Mouse (Mus musculus): ENCODE measurements around the gene Rest. TPM values are rescaled to one million over a fixed set of nuclear protein-coding genes. Genes with fewer than 3 reads are reported as not detected.

Rest gene
- polyA plus RNA-seq, 1 experiment from 2014 or later: 20.4 TPM

GRCm38 (mm10) chr5:77290606-77291005 is 25.3 kb downstream of the Rest start:
- Histone ChIP-seq H3K36me3 (ENCODE audit: insufficient read depth, low read length) (peaks cover 9% of the 10 kb centered on the region; the same call in 1 of the 2 replicates), H3K9me3 (ENCODE audit: low read length) (no peaks in the 10 kb centered on the region), H3K4me3 (ENCODE audit: low read depth, low read length) (no peak overlapping the region), H3K27ac (ENCODE audit: low read length) (no peak overlapping the region), H3K27me3 (replicated peaks; ENCODE audit: insufficient read depth, low read length) (no peaks in the 10 kb centered on the region), H3K4me2 (replicated peaks; ENCODE audit: low read depth, low read length) (no peak overlapping the region), H3K9ac (replicated peaks; ENCODE audit: low read depth) (no peak overlapping the region), H3K4me1 (ENCODE audit: insufficient read depth, low read depth, low read length) (no peaks in the 10 kb centered on the region)
- no peak for TF ChIP-seq EP300 (IDR thresholded peaks at IDR 0.05)
- TF ChIP-seq CTCF (IDR thresholded peaks at IDR 0.05): peak; percentile 7; the same call in 1 of the 2 replicates
- ATAC-seq: no peak
- WGBS: 96% methylated on average over 2 of the region's 2 CpGs
- no peak for DNase-seq (ENCODE audit: low spot score)

GRCm38 (mm10) chr5:77292803-77293522 is 27.7 kb downstream of the Rest start:
- Histone ChIP-seq H3K4me2 (replicated peaks; ENCODE audit: low read depth, low read length) (no peak overlapping the region), H3K36me3 (ENCODE audit: insufficient read depth, low read length) (peaks cover 9% of the 10 kb centered on the region; the same call in 1 of the 2 replicates), H3K9me3 (ENCODE audit: low read length) (no peaks in the 10 kb centered on the region), H3K27me3 (replicated peaks; ENCODE audit: insufficient read depth, low read length) (no peaks in the 10 kb centered on the region), H3K4me3 (ENCODE audit: low read depth, low read length) (no peak overlapping the region), H3K4me1 (ENCODE audit: insufficient read depth, low read depth, low read length) (no peaks in the 10 kb centered on the region), H3K9ac (replicated peaks; ENCODE audit: low read depth) (no peak overlapping the region), H3K27ac (ENCODE audit: low read length) (no peak overlapping the region)
- ATAC-seq (no peak), DNase-seq (ENCODE audit: low spot score) (peak; percentile 38)
- TF ChIP-seq CTCF (IDR thresholded peaks at IDR 0.05): no peak
- TF ChIP-seq EP300 (IDR thresholded peaks at IDR 0.05): no peak
- WGBS: 83% methylated on average over 7 of the region's 7 CpGs

GRCm38 (mm10) chr5:77299486-77299885 is 34.2 kb downstream of the Rest start:
- 0 out of 2 replicates have a peak, but pooled peaks cover 6% of the 10 kb centered on the region for H3K36me3 ChIP-seq (ENCODE audit: insufficient read depth, low read length)
- 79% methylated on average over 2 of the region's 2 CpGs for WGBS
- TF ChIP-seq CTCF (IDR thresholded peaks at IDR 0.05): no peak
- no peak for TF ChIP-seq EP300 (IDR thresholded peaks at IDR 0.05)
- no peak overlapping the region for H3K4me3 ChIP-seq (ENCODE audit: low read depth, low read length)
- H3K27ac ChIP-seq (ENCODE audit: low read length): no peak overlapping the region
- no peak for ATAC-seq
- H3K9me3 ChIP-seq (ENCODE audit: low read length): no peaks in the 10 kb centered on the region
- no peaks in the 10 kb centered on the region for H3K4me1 ChIP-seq (ENCODE audit: insufficient read depth, low read depth, low read length)
- no peak overlapping the region for H3K9ac ChIP-seq (replicated peaks; ENCODE audit: low read depth)
- H3K27me3 ChIP-seq (replicated peaks; ENCODE audit: insufficient read depth, low read length): no peaks in the 10 kb centered on the region
- no peak for DNase-seq (ENCODE audit: low spot score)
- H3K4me2 ChIP-seq (replicated peaks; ENCODE audit: low read depth, low read length): no peak overlapping the region

GRCm38 (mm10) chr5:77301296-77301903 is 36.1 kb downstream of the Rest start:
- Histone ChIP-seq H3K9me3 (ENCODE audit: low read length) (no peaks in the 10 kb centered on the region), H3K4me3 (ENCODE audit: low read depth, low read length) (no peak overlapping the region), H3K27me3 (replicated peaks; ENCODE audit: insufficient read depth, low read length) (no peaks in the 10 kb centered on the region), H3K4me2 (replicated peaks; ENCODE audit: low read depth, low read length) (no peak overlapping the region), H3K27ac (ENCODE audit: low read length) (no peak overlapping the region), H3K4me1 (ENCODE audit: insufficient read depth, low read depth, low read length) (no peaks in the 10 kb centered on the region), H3K9ac (replicated peaks; ENCODE audit: low read depth) (no peak overlapping the region), H3K36me3 (ENCODE audit: insufficient read depth, low read length) (peaks cover 10% of the 10 kb centered on the region; the same call in 1 of the 2 replicates)
- TF ChIP-seq CTCF (IDR thresholded peaks at IDR 0.05): no peak
- TF ChIP-seq EP300 (IDR thresholded peaks at IDR 0.05): no peak
- 83% methylated on average over 6 of the region's 6 CpGs for WGBS
- no peak for DNase-seq (ENCODE audit: low spot score)
- ATAC-seq: no peak; the same call in 1 of the 2 replicates

- TF ChIP-seq CTCF (IDR thresholded peaks at IDR 0.05) (no peak), EP300 (IDR thresholded peaks at IDR 0.05) (no peak)
- no peak overlapping the region for H3K4me3 ChIP-seq (ENCODE audit: low read depth, low read length)
- H3K27me3 ChIP-seq (replicated peaks; ENCODE audit: insufficient read depth, low read length): no peaks in the 10 kb centered on the region
- H3K9ac ChIP-seq (replicated peaks; ENCODE audit: low read depth): no peak overlapping the region
- 70% methylated on average over 5 of the region's 5 CpGs for WGBS
- peaks cover 15% of the 10 kb centered on the region; the same call in 1 of the 2 replicates for H3K4me1 ChIP-seq (ENCODE audit: insufficient read depth, low read depth, low read length)
- H3K36me3 ChIP-seq (ENCODE audit: insufficient read depth, low read length): peaks cover 3% of the 10 kb centered on the region; the same call in 1 of the 2 replicates
- no peak for ATAC-seq
- H3K4me2 ChIP-seq (replicated peaks; ENCODE audit: low read depth, low read length): peak overlapping the region; percentile 100; the same call in 1 of the 2 replicates
- H3K27ac ChIP-seq (ENCODE audit: low read length): no peak overlapping the region
- H3K9me3 ChIP-seq (ENCODE audit: low read length): no peaks in the 10 kb centered on the region
- DNase-seq (ENCODE audit: low spot score): no peak
Measured at GRCm38 (mm10) chr5:77307821-77308553, 42.7 kb downstream of the Rest start.
